21 mouse cellular contexts compared by ENCODE assay signal in genomic region chrX:35898501-35898766, GRCm38 (mm10). TPM values are rescaled to one million over a fixed set of nuclear protein-coding genes. Genes with fewer than 3 reads are reported as not detected.
DNase-seq lines count a peak whose midpoint lies in the region; ATAC-seq and TF ChIP-seq lines count a peak whose summit lies in the region.
"Had no signal": no experiment of that assay in that cellular context is flagged by ENCODE, and none has a peak within 500 bp of the region (broad histone marks: within the 10 kb centered on the region; RNA-seq: fewer than 3 reads in every experiment).

No protein-coding gene starts in this region.

- 91% methylated on average over 2 of the region's 2 CpGs for WGBS in liver, postnatal 0 days (ENCODE audit: insufficient replicate concordance)
- 86% methylated on average over 2 of the region's 2 CpGs for WGBS in liver, embryonic 11.5 days
- 87% methylated on average over 2 of the region's 2 CpGs for WGBS in thymus, adult 2 months
- 100% methylated on average over 2 of the region's 2 CpGs for WGBS in forebrain, embryonic 13.5 days

- no peak for TF ChIP-seq POLR2A in thymus, adult 2 months (IDR thresholded peaks at IDR 0.05; ENCODE audit: control insufficient read depth, extremely low read depth, insufficient read depth, low read length, poor library complexity)

- no peaks in the 10 kb centered on the region for H3K36me3 ChIP-seq in liver, postnatal 0 days (replicated peaks; ENCODE audit: insufficient read depth, low read length)
- no peaks in the 10 kb centered on the region for H3K36me3 ChIP-seq in liver, embryonic 11.5 days (ENCODE audit: control insufficient read depth, insufficient read depth, low read length)
- no peaks in the 10 kb centered on the region for H3K36me3 ChIP-seq in thymus, adult 2 months (ENCODE audit: control insufficient read depth, insufficient read depth, low read length)
- H3K36me3 ChIP-seq in forebrain, embryonic 13.5 days (ENCODE audit: poor library complexity, severe bottlenecking): no peaks in the 10 kb centered on the region
- H3K36me3 ChIP-seq: embryonic facial prominence, embryonic 15.5 days; forebrain, embryonic 10.5 days; forebrain, embryonic 15.5 days; heart, embryonic 12.5 days; hindbrain, embryonic 10.5 days; hindbrain, embryonic 15.5 days had no signal

- no peaks in the 10 kb centered on the region for H3K4me1 ChIP-seq in liver, postnatal 0 days (ENCODE audit: insufficient read depth)
- H3K4me1 ChIP-seq in liver, embryonic 11.5 days (replicated peaks; ENCODE audit: control insufficient read depth, insufficient read depth, low read length): no peaks in the 10 kb centered on the region
- H3K4me1 ChIP-seq in thymus, adult 2 months (replicated peaks; ENCODE audit: control insufficient read depth, insufficient read depth, low read length): peaks cover 14% of the 10 kb centered on the region
- H3K4me1 ChIP-seq in forebrain, embryonic 13.5 days: no peaks in the 10 kb centered on the region
- H3K4me1 ChIP-seq: embryonic facial prominence, embryonic 15.5 days; forebrain, embryonic 15.5 days; heart, embryonic 12.5 days; hindbrain, embryonic 10.5 days; hindbrain, embryonic 15.5 days had no signal

- no peak for TF ChIP-seq CTCF in liver, postnatal 0 days (IDR thresholded peaks at IDR 0.05; ENCODE audit: low read depth)
- no peak for TF ChIP-seq CTCF in thymus, adult 2 months (IDR thresholded peaks at IDR 0.05; ENCODE audit: borderline replicate concordance, control insufficient read depth, extremely low read depth, insufficient read depth, low read length, poor library complexity)

- no peak for TF ChIP-seq EP300 in liver, postnatal 0 days (IDR thresholded peaks at IDR 0.05; ENCODE audit: low read depth)

- no peaks in the 10 kb centered on the region for H3K27me3 ChIP-seq in liver, postnatal 0 days (ENCODE audit: insufficient read depth, low read length)
- no peaks in the 10 kb centered on the region for H3K27me3 ChIP-seq in liver, embryonic 11.5 days (replicated peaks; ENCODE audit: control insufficient read depth, insufficient read depth, low read length)
- no peaks in the 10 kb centered on the region for H3K27me3 ChIP-seq in thymus, adult 2 months (ENCODE audit: control insufficient read depth, insufficient read depth, low read length)
- H3K27me3 ChIP-seq in forebrain, embryonic 13.5 days: no peaks in the 10 kb centered on the region
- H3K27me3 ChIP-seq: embryonic facial prominence, embryonic 15.5 days; forebrain, embryonic 15.5 days; heart, embryonic 12.5 days; hindbrain, embryonic 15.5 days had no signal

- ATAC-seq in liver, postnatal 0 days: no peak
- ATAC-seq in liver, embryonic 11.5 days (replicated peaks; ENCODE audit: low FRiP score): no peak
- ATAC-seq in inflammation-experienced regulatory T-cells, adult 6 months: peak; percentile 58
- no peak for ATAC-seq in forebrain, embryonic 13.5 days
- ATAC-seq: forebrain, embryonic 15.5 days had no signal

- no peaks in the 10 kb centered on the region for H3K9me3 ChIP-seq in liver, postnatal 0 days (ENCODE audit: low read length)
- no peaks in the 10 kb centered on the region for H3K9me3 ChIP-seq in liver, embryonic 11.5 days (ENCODE audit: control insufficient read depth, low read length)
- no peaks in the 10 kb centered on the region for H3K9me3 ChIP-seq in forebrain, embryonic 13.5 days (replicated peaks)
- H3K9me3 ChIP-seq: embryonic facial prominence, embryonic 15.5 days; forebrain, embryonic 10.5 days; forebrain, embryonic 15.5 days; heart, embryonic 12.5 days; hindbrain, embryonic 10.5 days; hindbrain, embryonic 15.5 days had no signal

- no peak overlapping the region for H3K4me2 ChIP-seq in liver, postnatal 0 days (ENCODE audit: low read depth, low read length)
- no peak overlapping the region for H3K4me2 ChIP-seq in liver, embryonic 11.5 days
- no peak overlapping the region for H3K4me2 ChIP-seq in forebrain, embryonic 13.5 days
- H3K4me2 ChIP-seq: embryonic facial prominence, embryonic 15.5 days; forebrain, embryonic 15.5 days; heart, embryonic 12.5 days; hindbrain, embryonic 15.5 days had no signal

- H3K4me3 ChIP-seq in liver, postnatal 0 days (ENCODE audit: low read depth, low read length): no peak overlapping the region
- no peak overlapping the region for H3K4me3 ChIP-seq in liver, embryonic 11.5 days (ENCODE audit: low read depth, low read length)
- H3K4me3 ChIP-seq in thymus, adult 2 months (ENCODE audit: control insufficient read depth, insufficient read depth, low read length): no peak overlapping the region
- H3K4me3 ChIP-seq in forebrain, embryonic 13.5 days: no peak overlapping the region
- H3K4me3 ChIP-seq: embryonic facial prominence, embryonic 15.5 days; erythroblast, embryonic 14.5 days; forebrain, embryonic 10.5 days; forebrain, embryonic 15.5 days; heart, embryonic 12.5 days; hindbrain, embryonic 10.5 days; hindbrain, embryonic 15.5 days had no signal

- no peak overlapping the region for H3K9ac ChIP-seq in liver, postnatal 0 days (replicated peaks)
- no peak overlapping the region for H3K9ac ChIP-seq in liver, embryonic 11.5 days (ENCODE audit: low read depth, low read length)
- no peak overlapping the region for H3K9ac ChIP-seq in forebrain, embryonic 13.5 days
- H3K9ac ChIP-seq: embryonic facial prominence, embryonic 15.5 days; forebrain, embryonic 15.5 days; heart, embryonic 12.5 days; hindbrain, embryonic 15.5 days had no signal

- no peak for DNase-seq in liver, postnatal 0 days
- no peak for DNase-seq in liver, embryonic 11.5 days (ENCODE audit: low spot score)
- no peak for DNase-seq in thymus, adult 2 months
- no peak for DNase-seq in thymus, postnatal 36 days
- DNase-seq in T-cell, adult 2 months (ENCODE audit: low spot score): no peak
- DNase-seq in adrenal gland, adult 18-20 months (ENCODE audit: low spot score in 2 of 2): no peak
- DNase-seq: adrenal gland, postnatal 14 days; cerebellum, adult 11 months; cerebellum, adult 8-10 months; cerebellum, postnatal 14 days; embryo, embryonic 11 days; gastrocnemius, postnatal 25 days had no signal

- 0 out of 2 replicates have a peak overlapping the region, but pooled peaks have one; percentile 22 for H3K27ac ChIP-seq in liver, postnatal 0 days (ENCODE audit: low read depth)
- H3K27ac ChIP-seq in liver, embryonic 11.5 days (ENCODE audit: low read depth, low read length): no peak overlapping the region
- H3K27ac ChIP-seq in thymus, adult 2 months (ENCODE audit: control insufficient read depth, insufficient read depth, low read length): peak overlapping the region; percentile 90
- H3K27ac ChIP-seq in forebrain, embryonic 13.5 days: no peak overlapping the region
- H3K27ac ChIP-seq: embryonic facial prominence, embryonic 15.5 days; forebrain, embryonic 10.5 days; forebrain, embryonic 15.5 days; hindbrain, embryonic 10.5 days; hindbrain, embryonic 15.5 days had no signal

RNA-seq across cellular contexts. Expression of gene Dock11, which starts 9.8 kb away (rescaled TPM):
- polyA plus RNA-seq in liver, postnatal 0 days (2015; fragmentation: Nextera tagmentation; extraction: Ambion mirVana): 1.5 and 1.7 TPM in 2 replicates
- 9.7 and 12.9 TPM in 2 replicates for polyA plus RNA-seq in liver, embryonic 11.5 days (2014; fragmentation: Nextera tagmentation; extraction: Ambion mirVana)
- polyA plus RNA-seq in thymus, adult 2 months (2012; rRNA removed): 11.0 and 11.4 TPM in 2 replicates
- polyA plus RNA-seq in inflammation-experienced regulatory T-cells, adult 6 months (2017; shearing (Covaris generic)): 10 to 100 TPM; 39.5 to 49.9 (median 41.4) TPM
- total RNA-seq in adrenal gland, adult 18-20 months (2021): 1 to 10 TPM; 4.9 to 8.3 TPM
- 17.0 and 18.6 TPM in 2 replicates for polyA plus RNA-seq in forebrain, embryonic 13.5 days (2015; fragmentation: Nextera tagmentation; extraction: Ambion mirVana)
- polyA plus RNA-seq: erythroblast, embryonic 14.5 days had no signal

Comparison
In these comparisons a context has a peak if more than half of its experiments do, and no peak if none do; other contexts are left out.
1. H3K27ac ChIP-seq: peak in liver, postnatal 0 days (single experiment) and thymus, adult 2 months (single experiment); none in liver, embryonic 11.5 days (single experiment) and forebrain, embryonic 13.5 days (single experiment).